Mouse (Mus musculus) right cerebral cortex, postnatal 4 days (tissue): ENCODE measurements around the gene Zfp385c.
A peak's percentile ranks its signal among the peaks of the same experiment; 100 is the strongest.

ENCODE experiments used
- DNase-seq: peaks from one replicate; pipeline ENCODE4 v3.0.0-alpha.2; 2022

Zfp385c gene

DNA sequence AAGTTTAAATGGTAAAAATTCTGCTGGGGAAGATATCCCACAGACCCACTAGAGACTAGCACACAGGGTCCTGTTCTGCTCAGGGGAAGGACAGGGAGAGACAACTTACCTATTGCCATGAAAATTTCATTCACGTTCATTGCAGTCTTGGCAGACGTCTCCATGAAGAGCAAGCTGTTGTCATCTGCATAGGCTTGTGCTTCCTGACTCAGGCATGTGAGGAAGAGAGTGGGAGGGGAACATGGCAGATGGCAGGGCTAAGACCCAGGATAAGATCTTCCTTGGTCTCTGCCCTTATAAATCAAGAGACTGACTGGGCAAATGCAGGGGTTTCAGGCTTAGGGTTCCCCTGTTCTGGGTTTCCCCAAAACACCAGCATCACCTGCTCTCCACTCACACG is 24.4 kb upstream of the Zfp385c start:
- DNase-seq, result no peak

DNA sequence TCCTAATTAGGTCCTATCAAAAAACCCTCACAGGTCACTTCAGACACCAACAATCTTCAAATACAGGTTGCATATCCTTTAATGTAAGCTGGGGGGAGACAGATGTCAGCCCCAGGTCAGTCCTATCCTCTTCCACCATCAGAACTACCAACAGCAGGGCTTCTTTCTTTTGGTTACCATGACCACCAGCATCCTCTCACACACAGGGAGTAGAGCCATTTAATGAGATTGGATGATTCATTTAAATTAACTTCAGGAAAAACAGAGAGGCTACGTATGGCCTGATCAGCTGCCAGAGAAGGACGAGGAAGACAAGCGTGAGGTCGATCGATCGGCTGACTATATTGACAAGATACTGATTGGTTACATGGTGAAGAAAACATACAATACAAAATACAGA is 22.7 kb upstream of the Zfp385c start:
- DNase-seq, result no peak

DNA sequence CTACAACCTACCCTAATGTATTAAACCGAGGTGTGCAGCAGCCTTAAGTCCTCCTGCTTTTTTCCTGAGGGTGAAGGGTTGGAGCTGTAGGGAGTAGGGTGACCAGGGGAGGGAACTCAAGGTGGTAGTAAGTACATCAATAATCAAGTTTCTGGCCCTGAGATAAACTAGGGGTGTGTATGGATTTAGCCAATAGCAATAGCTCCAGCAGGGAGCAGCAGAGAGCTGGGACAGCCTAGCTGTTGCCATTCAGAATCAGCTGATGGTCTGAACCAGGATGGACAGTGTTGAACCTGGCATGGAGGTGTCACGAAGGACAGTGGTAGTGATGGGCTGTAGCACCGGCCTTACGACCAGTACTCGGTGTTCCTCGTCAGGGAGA is 22.3 kb upstream of the Zfp385c start:
- peak; percentile 91 for DNase-seq

DNA sequence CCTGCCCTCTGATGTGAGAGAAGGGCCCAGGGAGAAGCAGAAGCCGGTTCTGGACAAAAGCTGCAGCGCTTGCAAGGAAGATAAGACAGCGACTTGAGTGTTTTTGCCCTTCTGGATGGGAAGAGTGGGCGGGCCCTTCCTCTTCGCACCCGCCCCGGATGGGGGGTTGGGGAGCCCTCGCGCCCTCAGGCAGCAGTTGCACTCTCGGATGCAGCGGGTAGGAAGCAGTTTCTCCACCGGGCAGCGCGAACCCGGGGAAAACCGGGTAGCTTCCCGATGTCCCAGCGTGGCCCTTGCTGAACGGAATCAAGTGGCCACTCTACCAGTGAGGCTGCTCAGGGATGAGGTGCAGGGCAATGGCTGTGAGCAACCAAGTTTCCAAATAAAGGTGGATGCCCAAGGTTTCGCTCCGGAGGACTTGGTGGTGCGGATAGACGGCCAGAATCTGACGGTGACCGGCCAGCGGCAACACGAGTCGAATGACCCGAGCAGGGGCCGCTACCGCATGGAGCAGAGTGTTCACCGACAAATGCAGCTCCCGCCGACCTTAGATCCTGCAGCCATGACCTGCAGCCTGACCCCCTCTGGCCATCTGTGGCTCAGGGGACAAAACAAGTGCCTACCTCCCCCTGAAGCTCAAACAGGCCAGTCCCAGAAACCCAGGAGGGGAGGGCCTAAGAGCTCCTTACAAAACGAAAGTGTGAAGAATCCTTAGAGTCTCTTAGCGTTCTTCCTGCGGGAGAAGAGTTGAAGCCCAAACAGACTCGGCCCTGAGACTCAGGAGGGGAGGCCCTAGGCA is 21.7 kb upstream of the Zfp385c start, which contains the start of gene Hspb9:
Gene Hspb9, plus strand, starts transcription at position 116 of the 799 bp plus-strand sequence.
- peak; percentile 45 for DNase-seq

DNA sequence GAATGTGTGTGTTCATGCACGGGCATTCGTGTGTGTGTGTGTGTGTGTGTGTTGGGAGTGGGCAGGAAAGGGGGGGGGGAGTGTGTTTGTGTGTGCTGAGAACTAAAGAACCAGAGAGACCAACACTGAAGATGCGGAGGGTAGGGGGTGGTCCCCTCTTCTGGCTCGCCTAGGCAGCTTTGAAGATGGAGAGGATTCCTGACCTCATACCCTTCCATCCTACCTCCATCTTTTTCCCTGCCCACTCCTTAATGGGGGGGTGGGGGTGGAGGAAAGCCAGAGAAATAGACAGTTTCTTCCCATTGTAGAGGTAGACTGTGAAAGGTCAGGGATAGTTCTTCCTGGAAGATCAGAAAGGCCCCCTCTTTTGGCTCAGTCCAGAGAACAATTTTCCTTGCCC is 20.9 kb upstream of the Zfp385c start:
- DNase-seq, result no peak

DNA sequence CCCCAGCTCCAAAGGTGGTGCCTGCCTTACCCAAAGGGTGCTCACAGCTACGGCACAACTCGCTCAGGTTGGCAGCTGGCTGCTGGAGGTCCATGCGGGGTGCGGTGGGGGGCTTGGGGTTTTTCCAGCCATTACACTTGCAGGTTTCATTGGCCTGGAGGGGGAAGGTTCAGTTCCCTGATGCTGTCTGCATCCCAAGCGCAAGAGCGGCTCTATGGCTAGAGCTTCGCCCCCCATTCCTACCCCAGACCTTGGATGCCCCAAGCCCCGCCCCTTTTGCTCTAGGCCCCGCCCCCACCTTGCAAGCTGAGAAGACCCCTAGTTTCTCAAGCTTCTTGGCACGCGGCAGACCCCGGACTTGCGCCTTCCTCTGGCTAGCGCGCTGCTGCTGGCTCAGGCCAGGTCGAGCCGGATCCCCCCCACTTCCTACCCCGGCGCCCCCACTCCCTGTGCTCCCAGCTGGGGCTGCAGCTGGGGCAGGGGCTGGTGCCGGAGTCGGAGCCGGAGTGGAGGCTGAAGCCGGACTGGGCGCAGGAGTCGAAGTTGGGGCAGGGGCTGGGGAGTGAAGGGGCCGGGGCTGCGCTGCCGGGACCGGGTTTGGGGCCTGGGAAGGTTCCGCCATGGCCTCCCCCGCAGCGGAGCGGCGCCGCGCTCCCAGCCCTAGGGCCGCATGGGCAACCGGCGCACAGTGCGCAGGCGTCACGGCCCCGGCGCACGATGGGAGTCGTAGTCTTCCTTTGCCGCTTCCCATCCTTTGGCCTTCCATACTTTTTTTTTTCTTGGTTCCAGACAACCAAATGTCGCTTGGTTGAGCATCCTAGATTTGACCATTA is 19.7 kb upstream of the Zfp385c start, which contains the start of gene Kat2a:
Gene Kat2a, minus strand, starts transcription at position 683 of the 833 bp plus-strand sequence.
- DNase-seq, result peak; percentile 82

DNA sequence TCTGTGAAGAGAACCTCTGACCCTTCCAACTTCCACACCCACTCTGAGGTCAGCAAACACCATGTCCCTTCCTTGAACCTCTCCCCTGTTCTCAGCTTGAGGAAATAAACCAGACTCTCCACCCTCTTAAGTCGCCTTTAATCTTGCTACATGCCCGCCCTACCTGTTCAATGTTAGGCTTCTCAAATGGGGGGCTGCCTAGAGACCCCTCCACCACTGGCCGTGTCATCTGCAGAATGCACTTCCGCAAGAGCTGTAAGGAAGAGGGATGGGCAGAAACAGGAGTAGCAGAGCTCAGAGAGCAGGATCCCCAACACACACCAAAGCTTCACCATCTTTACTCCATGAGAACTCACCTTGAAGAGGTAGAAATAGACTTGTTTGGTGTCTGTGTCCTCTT is 18.7 kb upstream of the Zfp385c start:
- DNase-seq, result no peak

DNA sequence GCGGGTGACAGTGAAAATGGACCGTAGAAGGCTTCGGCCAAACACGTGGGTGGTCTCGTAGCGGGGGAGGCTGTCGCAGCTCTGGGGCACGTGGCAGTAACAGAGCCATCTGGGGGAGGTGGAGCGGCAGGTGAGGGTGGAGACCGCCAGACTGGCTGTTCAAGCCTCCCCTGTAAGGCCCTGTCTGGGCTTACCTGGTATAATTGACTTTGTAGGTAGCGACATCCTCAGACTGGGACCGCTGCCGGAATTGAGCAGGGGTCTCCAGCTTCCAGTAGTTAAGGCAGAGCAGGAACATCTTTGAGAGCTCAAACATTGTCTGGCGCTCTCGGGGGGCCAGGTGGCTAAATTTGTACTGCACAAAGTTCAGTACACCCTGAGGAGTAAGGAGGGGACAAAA is 18.3 kb upstream of the Zfp385c start:
- no peak for DNase-seq

DNA sequence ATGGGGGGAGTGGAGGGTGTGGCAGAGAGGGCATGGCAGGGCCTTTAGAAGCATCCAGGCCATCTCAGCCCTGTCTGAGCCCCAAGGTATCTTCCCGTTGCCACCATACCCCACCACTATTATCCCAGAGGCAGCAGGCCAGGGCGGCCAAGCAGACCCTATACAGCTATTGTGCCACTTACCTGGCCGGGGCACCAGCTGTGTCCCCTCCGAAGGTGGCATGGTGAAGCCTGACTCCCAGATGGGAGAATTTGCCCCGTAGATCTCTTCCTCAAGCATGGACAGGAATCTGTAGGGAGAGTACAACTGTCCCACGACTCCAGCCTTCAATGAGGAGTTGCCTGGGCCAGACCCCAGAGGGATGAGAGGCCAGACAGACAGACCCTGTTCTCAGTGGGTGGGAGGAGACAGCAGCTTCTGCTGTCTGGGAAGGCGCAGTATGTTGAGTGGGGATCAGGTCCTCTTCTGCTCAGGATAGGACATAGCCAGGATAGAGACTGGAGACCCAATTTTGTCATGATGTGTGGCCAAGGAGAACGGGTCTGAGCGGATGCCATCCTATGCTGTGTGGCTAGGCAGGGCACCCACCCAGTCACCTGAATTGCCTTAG is 17.1 kb upstream of the Zfp385c start:
- DNase-seq, result no peak

DNA sequence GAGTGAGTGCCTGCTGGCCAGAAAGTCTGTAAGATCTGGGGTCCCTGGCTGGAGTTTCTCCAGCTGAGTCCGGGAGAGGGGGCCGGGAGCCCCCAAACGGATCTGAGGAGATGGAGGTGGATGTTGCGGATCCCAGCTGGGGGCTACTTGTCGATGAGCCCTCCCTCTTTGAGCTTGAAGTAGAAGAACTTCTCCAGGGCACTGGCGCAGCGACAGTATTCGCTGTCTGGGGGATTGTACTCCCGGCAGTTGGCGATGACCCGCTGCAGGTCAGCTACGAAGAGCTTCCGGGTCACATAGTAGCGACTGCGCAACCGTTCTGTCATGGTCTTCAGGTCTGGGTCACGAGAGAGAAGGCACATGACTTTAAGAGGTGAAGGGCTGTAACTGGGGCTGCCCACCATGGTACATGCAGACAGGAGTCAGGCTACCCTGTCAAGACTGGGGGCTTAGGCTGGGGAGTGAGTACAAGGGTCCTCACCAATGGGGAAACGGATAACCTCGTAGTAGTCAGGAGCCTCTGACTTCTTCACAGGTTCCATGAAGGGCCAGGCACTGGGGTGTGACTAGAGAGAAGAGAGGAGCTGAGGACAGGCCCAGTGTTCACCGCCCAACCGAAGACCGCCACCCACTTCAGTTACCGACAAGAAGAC is 13.0 kb upstream of the Zfp385c start:
- no peak for DNase-seq

DNA sequence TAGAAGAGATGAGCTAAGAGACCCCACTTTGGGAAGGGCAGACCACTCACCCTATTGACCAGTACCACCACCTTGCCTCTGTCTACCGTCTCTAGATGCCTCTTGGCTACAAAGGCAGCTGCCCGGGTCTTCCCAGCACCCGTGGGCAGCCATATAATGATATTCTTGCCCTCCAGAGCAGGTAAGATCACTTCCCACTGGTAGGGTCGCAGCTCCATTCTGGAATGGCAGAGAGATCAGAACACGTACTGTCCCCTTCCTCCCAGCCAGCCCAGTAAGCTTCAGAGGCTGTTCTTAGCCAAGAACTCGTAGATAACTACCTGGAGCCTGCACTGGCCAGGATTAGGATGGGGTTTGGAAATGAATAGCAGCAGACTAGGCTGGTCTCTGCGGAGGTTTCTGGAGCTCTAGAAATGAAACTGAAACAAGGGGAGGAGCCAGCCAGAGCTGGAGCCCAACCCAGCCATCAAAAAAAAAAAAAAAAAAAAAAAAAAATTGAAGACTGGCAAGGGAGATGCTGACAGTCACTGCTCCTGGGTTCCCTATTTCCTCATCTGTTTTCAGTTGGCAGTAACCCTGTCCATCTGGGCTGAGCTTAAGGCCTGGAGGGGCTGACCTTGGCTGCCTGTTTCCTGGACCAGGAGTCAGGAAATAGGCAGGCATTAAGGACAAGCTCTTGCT is 11.7 kb upstream of the Zfp385c start, which contains the start of gene Dhx58:
Gene Dhx58, minus strand, starts transcription at position 421 of the 681 bp plus-strand sequence.
- DNase-seq, result no peak

DNA sequence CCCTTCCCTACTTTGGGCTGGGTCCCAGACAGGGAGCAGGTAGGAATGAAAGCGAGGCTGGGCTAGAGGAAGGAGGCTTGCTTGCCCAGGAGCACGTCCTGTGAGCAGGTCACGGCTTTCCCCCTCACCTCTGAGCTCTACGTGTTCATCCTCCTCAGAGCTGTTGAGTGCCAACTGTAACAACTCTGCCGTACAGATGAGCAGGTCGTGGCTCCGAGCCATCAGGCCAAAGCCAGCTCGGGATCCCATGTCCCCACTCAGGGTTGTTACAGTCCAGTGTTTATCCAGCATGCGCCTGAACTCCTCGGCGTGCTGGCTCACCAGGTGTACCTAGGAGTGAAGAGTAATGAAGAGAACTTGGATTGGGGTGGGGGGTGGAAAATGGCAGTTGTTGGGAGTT is 11.1 kb upstream of the Zfp385c start:
- DNase-seq, result no peak

DNA sequence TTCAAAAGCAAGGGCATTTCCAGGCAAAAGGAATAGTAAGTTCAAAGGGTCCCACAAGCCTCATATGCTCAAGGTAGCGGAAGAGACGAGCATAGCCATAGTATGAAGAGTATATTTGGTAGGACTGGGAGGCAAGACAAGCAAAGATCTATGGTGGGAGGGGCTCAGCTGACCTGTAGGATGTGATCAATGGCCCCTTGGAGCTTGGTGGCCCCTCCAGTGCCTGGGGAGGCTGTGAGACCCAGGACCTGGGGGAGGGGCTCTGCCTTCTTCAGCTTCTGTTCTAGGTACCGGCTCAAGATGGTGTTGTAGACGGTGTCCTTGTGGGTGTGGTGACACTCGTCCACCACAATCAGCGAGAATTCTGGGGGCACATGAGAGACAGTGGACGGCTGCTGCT is 10.7 kb upstream of the Zfp385c start:
- DNase-seq, result no peak

DNA sequence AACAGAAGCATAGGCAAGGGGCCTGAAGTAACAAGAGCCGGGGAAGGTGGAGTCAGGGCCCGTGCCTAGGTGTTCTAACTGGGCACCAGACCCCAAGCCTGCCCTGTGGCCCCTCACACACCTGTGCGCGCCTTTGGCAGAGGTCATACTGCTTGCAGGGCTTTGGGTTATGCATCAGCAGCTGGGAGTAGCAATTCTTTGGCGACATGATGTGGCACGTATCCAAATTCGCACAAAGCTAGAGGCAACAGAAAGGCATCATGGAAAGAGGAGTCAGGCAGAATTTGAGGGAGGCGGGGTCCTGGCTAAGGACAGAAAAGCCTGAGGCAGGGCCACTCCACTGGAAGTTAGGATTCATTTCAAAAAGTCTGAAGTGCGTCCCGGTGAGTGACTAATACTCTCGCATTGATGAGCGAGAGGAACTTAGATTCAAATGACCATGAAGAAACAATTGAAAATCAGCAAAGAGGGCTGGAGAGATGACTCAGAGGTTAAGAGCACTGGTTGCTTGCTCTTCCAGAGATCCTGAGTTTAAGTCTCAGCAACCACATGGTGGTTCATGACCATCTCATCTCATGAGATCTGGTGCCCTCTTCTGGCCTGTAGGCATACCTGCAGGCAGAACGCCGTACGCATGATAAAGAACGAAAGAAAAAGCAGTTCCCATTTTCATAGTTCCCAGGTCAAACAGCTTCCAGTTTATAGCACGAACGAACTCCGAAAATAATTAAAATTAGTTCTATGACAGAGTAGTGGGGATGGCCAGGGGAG is 10.0 kb upstream of the Zfp385c start:
- peak; percentile 58 for DNase-seq

DNA sequence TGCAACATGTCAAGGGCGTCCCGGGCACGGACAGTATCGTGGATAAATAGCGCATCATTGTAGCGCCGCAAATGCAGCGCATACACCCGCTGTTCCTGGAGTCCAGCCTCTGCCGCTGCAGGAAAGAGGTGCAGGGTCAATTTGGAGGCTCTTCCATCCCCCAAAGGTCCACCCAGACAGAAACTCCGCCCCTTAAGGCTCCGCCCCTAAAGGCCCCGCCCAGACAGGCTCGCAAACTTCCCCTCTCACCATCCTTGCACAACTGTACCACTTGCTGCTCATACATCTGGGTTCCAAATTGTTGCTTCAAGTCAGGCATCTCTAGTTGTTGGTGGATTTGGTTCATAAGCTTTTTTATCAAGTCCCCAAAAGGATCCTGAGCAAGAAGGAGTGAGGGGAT is 9.0 kb upstream of the Zfp385c start:
- no peak for DNase-seq

DNA sequence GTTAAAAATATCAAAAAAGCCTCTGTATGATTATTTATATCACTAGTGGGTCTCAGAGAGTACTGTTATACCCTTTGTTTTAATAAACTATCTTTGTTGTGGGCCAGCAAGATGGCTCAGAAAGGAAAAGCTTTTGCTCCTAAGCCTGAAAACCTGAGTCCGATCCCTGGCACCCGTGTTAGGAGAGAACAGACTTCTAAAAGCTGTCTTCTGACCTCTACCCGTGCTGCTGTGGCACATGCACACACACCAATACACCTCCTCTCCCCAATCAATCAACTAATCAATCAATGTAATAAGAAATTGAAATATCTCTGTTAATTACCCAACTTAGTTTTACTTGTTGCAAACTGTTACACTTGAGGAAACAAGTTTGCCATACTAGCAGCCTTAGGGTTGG is 8.5 kb upstream of the Zfp385c start:
- DNase-seq, result no peak

DNA sequence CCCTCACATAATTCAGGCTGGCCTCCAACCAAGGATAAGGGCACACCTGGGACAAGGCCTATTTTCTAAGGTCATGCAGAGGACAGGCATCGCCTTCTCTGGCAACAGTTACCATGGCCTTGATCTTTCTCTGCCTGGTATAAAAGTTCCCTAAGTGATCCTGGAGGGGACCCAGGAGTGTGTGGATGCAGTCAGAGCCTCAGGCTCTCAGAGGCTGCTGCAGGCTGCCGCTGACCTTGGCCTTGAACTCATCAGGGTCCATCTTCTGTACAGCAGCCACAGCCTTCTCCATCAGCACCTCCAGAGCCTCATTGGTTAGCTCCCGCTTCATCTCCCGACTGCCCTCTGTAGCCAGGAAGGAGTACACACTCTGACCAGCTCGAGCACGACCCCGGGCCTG is 5.7 kb upstream of the Zfp385c start:
- no peak for DNase-seq

DNA sequence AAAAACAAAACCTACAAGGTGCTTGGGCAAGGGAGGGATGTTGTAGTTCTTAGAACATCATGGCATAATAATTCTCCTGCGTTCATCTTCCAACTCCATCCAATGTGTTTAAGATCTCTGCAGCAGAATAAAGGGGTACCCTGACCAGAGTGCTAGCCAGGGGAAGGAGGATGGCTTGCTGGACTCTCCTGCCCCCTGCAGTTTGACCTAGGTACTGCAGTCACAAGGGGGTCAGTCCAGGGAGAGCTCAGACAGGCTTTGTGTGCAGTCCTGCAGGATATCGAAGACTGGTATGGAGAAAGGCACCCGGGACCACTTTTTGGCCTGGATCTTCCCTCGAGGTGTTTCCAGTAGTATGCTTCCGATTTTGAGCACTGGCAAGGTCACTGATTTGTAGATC is 2.7 kb upstream of the Zfp385c start:
- DNase-seq, result peak; percentile 77

DNA sequence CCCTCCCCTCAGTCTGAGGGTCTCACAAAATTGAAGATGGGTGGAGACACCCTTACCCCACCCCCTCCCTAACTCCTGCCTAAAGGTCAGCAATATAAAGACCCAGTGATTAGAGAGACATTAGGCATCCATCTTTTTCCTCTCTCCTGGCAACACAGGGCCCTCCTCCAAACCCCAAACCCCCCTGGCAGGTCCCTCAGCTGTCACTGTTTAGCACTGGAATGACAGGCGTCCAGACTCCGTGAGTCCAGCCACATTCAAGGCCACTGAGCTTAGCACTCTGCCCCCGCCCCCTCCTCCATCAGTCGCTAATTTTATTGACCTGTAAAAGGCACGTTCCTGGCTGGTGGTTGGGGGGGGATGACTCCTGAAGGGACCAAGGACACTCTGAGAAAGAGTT is 899 bp upstream of the Zfp385c start:
- DNase-seq, result no peak

DNA sequence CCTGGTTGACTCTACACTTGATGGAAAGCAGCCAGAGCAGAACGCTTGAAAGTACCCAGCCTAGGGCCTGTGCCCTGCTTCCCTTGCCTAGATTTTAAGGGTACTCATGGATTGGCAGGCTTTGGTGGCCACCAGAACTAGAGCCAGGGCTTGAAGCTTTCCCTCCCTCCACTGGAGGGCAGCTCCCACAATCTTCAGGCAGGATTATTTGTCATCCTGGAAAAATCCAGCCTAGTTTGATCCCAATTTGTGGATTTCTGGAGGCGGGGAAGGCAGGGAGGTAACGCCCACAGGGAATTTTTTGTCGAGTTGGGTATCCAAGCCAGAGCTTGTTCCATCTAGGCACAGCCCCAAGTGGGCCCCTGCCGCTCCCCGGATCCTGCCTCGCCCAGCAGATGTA is 1.9 kb downstream of the Zfp385c start:
- no peak for DNase-seq

DNA sequence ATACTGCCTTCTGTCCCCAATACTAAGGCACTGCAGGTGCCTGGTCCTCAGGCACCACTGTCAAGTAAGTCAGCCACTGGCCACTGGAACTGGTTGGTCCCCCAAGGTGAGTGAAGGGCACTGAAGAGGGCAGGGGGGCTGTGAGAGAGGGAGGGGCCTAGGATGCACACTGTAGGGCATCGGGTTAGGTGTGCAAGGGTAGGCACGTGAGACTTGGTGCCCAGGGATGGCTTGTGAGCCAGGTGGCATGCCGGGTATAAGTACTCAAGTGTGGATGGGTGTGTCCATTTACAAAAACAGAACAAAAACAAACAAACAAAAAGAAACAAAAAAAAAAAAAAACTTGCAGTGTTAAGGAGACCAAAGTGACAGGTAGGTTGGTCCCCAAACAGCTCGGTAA is 3.8 kb downstream of the Zfp385c start:
- no peak for DNase-seq

DNA sequence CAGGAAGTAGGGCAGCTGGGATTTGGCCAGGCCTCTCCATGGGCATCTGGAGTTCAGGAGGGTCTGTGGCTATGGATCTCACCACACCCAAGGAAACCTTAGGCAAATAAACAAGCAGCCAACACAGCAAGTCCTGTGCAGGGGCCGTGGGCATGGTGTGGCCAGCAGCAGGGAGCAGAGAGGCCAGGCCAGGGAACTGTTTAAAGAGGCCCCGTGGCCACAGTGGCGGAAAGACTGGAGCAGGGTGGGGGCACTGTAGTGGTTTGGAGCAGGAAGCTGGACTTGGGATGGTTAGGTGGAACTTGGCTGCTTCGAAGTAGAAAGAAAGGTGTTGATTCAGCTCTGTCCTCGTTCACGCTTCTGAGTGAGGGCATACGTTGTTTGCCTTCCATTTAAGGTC is 5.0 kb downstream of the Zfp385c start:
- no peak for DNase-seq
